Mouse (Mus musculus) intestine, postnatal 0 days (tissue): Measurements from ENCODE around the gene Add2. TPM values are rescaled to one million over a fixed set of nuclear protein-coding genes. Genes with fewer than 3 reads are reported as not detected.

Source experiments
- ATAC-seq: fragments of 200-750 bp; cut with Nextera tagmentation; 2 replicates; pipeline ENCODE4 v1.8.0; 2017; ENCODE audit warnings: mild to moderate bottlenecking, moderate TSS enrichment, moderate library complexity
- H3K27ac ChIP-seq: fragments of 300-500 bp; sonication (generic); 2 replicates; pipeline ENCODE4 v1.5.1; 2014; ENCODE audit warnings: mild to moderate bottlenecking, low read depth, low read length, moderate library complexity
- H3K27me3 ChIP-seq: fragments of 300-500 bp; sonication (generic); replicated peaks from 2 replicates; pipeline ENCODE4 v1.6.1; 2014; ENCODE audit warnings: low read length, mixed read lengths; ENCODE audit not compliant: control insufficient read depth, insufficient read depth
- H3K36me3 ChIP-seq: fragments of 300-500 bp; sonication (generic); 2 replicates; pipeline ENCODE4 v1.6.1; 2014; ENCODE audit warnings: mild to moderate bottlenecking, moderate library complexity; ENCODE audit not compliant: control insufficient read depth, insufficient read depth
- H3K4me1 ChIP-seq: fragments of 300-500 bp; sonication (generic); replicated peaks from 2 replicates; pipeline ENCODE4 v1.6.1; 2014; ENCODE audit warnings: antibody characterized with exemption, low read length, mixed read lengths; ENCODE audit not compliant: control insufficient read depth, insufficient read depth
- H3K4me2 ChIP-seq: fragments of 300-500 bp; sonication (generic); replicated peaks from 2 replicates; pipeline ENCODE4 v1.6.1; 2014; ENCODE audit warnings: low read depth, mild to moderate bottlenecking, moderate library complexity
- H3K4me3 ChIP-seq: fragments of 300-500 bp; sonication (generic); 2 replicates; pipeline ENCODE4 v1.5.1; 2014; ENCODE audit warnings: low read depth, low read length
- H3K9ac ChIP-seq: fragments of 300-500 bp; sonication (generic); 2 replicates; pipeline ENCODE4 v1.6.1; 2014; ENCODE audit warnings: mild to moderate bottlenecking, low read depth, low read length
- H3K9me3 ChIP-seq: fragments of 300-500 bp; sonication (generic); 2 replicates; pipeline ENCODE4 v1.6.1; 2016; ENCODE audit warnings: mixed run types; ENCODE audit not compliant: control insufficient read depth
- CTCF ChIP-seq: sonication (generic); IDR thresholded peaks from 2 replicates; pipeline ENCODE4 v1.5.1; 2016; ENCODE audit warnings: low read depth, mild to moderate bottlenecking, control low read depth, antibody characterized with exemption, moderate library complexity
- WGBS: fragments of 180-500 bp; shearing (Covaris S2); extraction: QIAGEN DNeasy Blood & Tissue Kit; methylation state at CpG from one replicate; pipeline ENCODE4 v1.1.7; 2014; 5-methylcytosine and 5-hydroxymethylcytosine counted together
- polyA plus RNA-seq: library from polyadenylated mRNA; unstranded; fragments of >200 nt; fragmentation: Nextera tagmentation; extraction: Ambion mirVana; gene quantifications from 2 replicates; pipeline ENCODE4 v1.2.1, GENCODE M21; 2015

Gene Add2
- polyA plus RNA-seq, 1 experiment from 2014 or later: 2.0 TPM

GRCm38 (mm10) chr6:86020948-86021347, 7.5 kb upstream of the Add2 start:
- Histone ChIP-seq H3K4me3 (no peak overlapping the region), H3K36me3 (no peaks in the 10 kb centered on the region), H3K27ac (no peak overlapping the region), H3K4me1 (no peaks in the 10 kb centered on the region), H3K9me3 (no peaks in the 10 kb centered on the region), H3K4me2 (no peak overlapping the region), H3K27me3 (no peaks in the 10 kb centered on the region), H3K9ac (no peak overlapping the region)
- 40% methylated on average over 3 of the region's 3 CpGs for WGBS
- peak; percentile 78 for TF ChIP-seq CTCF
- ATAC-seq: no peak

GRCm38 (mm10) chr6:86026632-86027292, 1.7 kb upstream of the Add2 start:
- Histone ChIP-seq H3K27me3 (peaks cover 15% of the 10 kb centered on the region), H3K9me3 (no peaks in the 10 kb centered on the region), H3K27ac (no peak overlapping the region), H3K36me3 (no peaks in the 10 kb centered on the region), H3K9ac (no peak overlapping the region), H3K4me3 (no peak overlapping the region), H3K4me1 (no peaks in the 10 kb centered on the region), H3K4me2 (no peak overlapping the region)
- WGBS: 71% methylated on average over 8 of the region's 8 CpGs
- ATAC-seq: no peak
- no peak for TF ChIP-seq CTCF

DNA sequence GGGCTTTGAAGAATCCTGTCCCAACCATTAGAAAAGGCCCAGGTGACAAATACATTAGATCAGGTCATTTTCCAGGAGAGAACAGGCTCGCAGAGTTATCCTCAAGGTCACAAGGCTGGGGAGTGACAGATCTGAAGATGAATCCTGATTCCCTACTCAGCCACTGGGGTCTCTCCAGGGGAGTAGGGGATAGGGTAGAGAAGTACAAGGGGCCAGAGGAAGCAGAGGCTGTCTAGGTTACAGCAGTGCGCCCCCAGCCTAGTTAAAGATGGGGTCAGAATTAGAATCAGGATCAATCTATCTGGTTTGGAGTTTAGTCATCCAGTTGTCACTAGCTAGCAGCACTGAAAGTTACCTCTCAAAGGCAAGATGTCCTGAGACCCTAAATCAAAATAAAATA, 331 bp upstream of the Add2 start:
- H3K9ac ChIP-seq: no peak overlapping the region
- peaks cover 15% of the 10 kb centered on the region for H3K27me3 ChIP-seq
- ATAC-seq: no peak
- WGBS: 71% methylated on average over 2 of the region's 2 CpGs
- no peaks in the 10 kb centered on the region for H3K9me3 ChIP-seq
- no peak for TF ChIP-seq CTCF
- no peaks in the 10 kb centered on the region for H3K4me1 ChIP-seq
- no peak overlapping the region for H3K4me3 ChIP-seq
- no peak overlapping the region for H3K27ac ChIP-seq
- H3K4me2 ChIP-seq: peak overlapping the region; percentile 73
- no peaks in the 10 kb centered on the region for H3K36me3 ChIP-seq

DNA sequence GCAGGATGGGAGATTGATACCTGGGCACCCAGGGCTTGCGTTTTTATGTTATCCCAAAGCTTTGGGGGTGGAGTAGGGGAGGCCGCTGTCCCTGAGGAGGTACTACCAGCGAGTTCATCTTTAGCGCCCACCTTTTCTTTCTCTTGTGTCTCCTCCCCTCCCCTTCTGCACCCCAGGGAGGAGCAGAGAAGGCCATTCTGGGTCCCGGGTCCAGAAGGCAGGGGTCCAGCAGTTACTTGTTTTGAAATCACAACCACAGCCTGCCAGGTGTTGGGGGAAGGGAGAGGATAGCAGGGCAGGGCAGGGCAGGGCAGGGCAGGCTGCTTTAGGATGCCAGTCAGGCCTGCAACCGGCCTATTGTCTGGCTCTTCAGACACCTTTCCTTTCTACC, 837 bp downstream of the Add2 start:
- no peak overlapping the region for H3K27ac ChIP-seq
- H3K27me3 ChIP-seq: peaks cover 15% of the 10 kb centered on the region
- 15% methylated on average over 6 of the region's 6 CpGs for WGBS
- peak overlapping the region; percentile 73 for H3K4me2 ChIP-seq
- TF ChIP-seq CTCF: no peak
- peak overlapping the region; percentile 34; the same call in 1 of the 2 replicates for H3K4me3 ChIP-seq
- no peaks in the 10 kb centered on the region for H3K9me3 ChIP-seq
- H3K4me1 ChIP-seq: no peaks in the 10 kb centered on the region
- no peak overlapping the region for H3K9ac ChIP-seq
- ATAC-seq: no peak
- H3K36me3 ChIP-seq: no peaks in the 10 kb centered on the region

DNA sequence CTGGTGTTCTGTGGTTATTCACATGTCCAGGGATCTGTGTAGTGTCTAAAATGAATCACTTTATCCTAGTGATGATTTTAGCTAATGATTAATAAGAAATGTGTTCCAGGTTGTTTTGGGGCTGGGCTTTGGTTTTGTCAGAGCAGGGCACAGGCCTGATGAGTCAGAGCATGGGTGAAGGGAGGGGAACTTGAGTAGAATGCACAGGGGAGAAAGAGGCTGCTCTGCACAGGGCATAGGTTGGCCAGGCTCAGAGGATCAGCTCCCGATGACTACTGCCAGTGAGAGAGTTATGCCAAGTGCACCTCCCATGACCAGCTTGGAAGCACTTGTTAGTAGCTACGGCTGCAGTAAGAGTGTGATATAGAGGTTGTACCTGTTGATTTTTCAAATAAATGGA, 3.0 kb downstream of the Add2 start:
- Histone ChIP-seq H3K4me1 (no peaks in the 10 kb centered on the region), H3K9me3 (no peaks in the 10 kb centered on the region)
- WGBS: 67% methylated on average over 2 of the region's 2 CpGs

DNA sequence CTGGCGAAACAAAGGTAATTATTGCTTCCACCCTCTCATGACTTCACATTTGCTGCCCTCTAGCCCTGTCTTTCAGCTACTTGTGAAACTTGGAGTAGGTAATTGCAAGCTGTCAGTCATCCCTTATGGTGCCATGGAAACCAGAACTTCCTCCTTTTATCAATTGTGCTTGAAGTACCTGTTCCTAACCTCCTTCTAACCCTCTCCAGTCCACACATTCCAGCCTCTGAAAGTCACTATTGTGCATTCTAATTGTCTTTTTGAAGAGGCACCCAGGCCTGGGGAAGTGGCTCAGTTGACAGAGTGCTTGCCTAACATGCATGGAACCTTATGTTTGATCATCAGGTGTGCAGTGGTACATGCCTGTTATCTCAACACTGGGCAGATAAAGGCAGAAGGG, 5.2 kb downstream of the Add2 start:
- H3K4me1 ChIP-seq: no peaks in the 10 kb centered on the region
- no peak overlapping the region for H3K4me2 ChIP-seq
- H3K27ac ChIP-seq: no peak overlapping the region
- no peak overlapping the region for H3K9ac ChIP-seq
- H3K36me3 ChIP-seq: no peaks in the 10 kb centered on the region
- no peak for TF ChIP-seq CTCF
- ATAC-seq: no peak
- H3K4me3 ChIP-seq: no peak overlapping the region
- peaks cover 8% of the 10 kb centered on the region for H3K27me3 ChIP-seq
- 66% methylated on average over 1 of the region's 1 CpGs for WGBS
- H3K9me3 ChIP-seq: no peaks in the 10 kb centered on the region

More for the DNA sequence above, 3.0 kb downstream of the Add2 start:
- TF ChIP-seq CTCF: no peak
- Histone ChIP-seq H3K4me2 (no peak overlapping the region), H3K27me3 (peaks cover 15% of the 10 kb centered on the region), H3K36me3 (no peaks in the 10 kb centered on the region), H3K9ac (no peak overlapping the region), H3K4me3 (no peak overlapping the region), H3K27ac (no peak overlapping the region)
- no peak for ATAC-seq

DNA sequence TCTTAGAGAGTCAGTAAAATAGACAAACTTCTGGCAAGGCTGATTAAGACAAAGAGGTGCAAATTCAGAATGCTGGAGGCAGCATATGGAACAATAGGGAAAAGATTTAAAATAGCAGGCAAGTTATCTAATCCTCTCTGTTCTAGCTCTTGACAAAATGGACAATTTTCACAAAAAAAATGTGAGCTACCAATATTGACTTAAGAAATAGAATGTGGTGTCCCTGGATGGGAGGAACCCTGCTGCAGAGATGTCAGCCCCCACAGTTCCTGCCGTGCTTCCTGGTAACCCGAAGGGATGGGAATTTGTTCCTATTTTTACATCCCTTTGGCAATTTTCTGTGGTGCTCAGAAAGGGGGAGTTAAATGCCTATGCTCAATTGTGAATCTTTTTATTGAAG, 10.4 kb downstream of the Add2 start:
- no peak for ATAC-seq
- Histone ChIP-seq H3K4me2 (no peak overlapping the region), H3K9me3 (no peaks in the 10 kb centered on the region), H3K27ac (no peak overlapping the region), H3K4me3 (no peak overlapping the region), H3K36me3 (no peaks in the 10 kb centered on the region), H3K9ac (no peak overlapping the region), H3K27me3 (no peaks in the 10 kb centered on the region), H3K4me1 (no peaks in the 10 kb centered on the region)
- no peak for TF ChIP-seq CTCF
- WGBS: 67% methylated on average over 2 of the region's 2 CpGs
